Mouse (Mus musculus): ENCODE results near the gene Rspry1.

The Rspry1 gene

GRCm38 (mm10) chr8:94602471-94603131 is 864 bp downstream of the Rspry1 start:
- DNase-seq (ENCODE audit: low spot score in 2 of 2) = peak in 1 of 2 experiments; percentile 37

- DNase-seq (ENCODE audit: low spot score in 2 of 2) = no peak
Observed at GRCm38 (mm10) chr8:94604030-94604429, 2.3 kb downstream of the Rspry1 start.

- no peak for DNase-seq (ENCODE audit: low spot score in 2 of 2)
Observed at GRCm38 (mm10) chr8:94607064-94607463, 5.3 kb downstream of the Rspry1 start.

GRCm38 (mm10) chr8:94624885-94625284 is 23.1 kb downstream of the Rspry1 start:
- DNase-seq (ENCODE audit: low spot score in 2 of 2) = no peak

- DNase-seq (ENCODE audit: low spot score in 2 of 2) = no peak
Observed at GRCm38 (mm10) chr8:94633564-94634194, 31.9 kb downstream of the Rspry1 start.

GRCm38 (mm10) chr8:94634211-94634610 is 32.5 kb downstream of the Rspry1 start:
- DNase-seq (ENCODE audit: low spot score in 2 of 2) = no peak

- no peak for DNase-seq (ENCODE audit: low spot score in 2 of 2)
Observed at GRCm38 (mm10) chr8:94641183-94641582, 39.4 kb downstream of the Rspry1 start.

- DNase-seq (ENCODE audit: low spot score in 2 of 2) = no peak
Observed at GRCm38 (mm10) chr8:94641938-94642337, 40.2 kb downstream of the Rspry1 start.

- no peak for DNase-seq (ENCODE audit: low spot score in 2 of 2)
Observed at GRCm38 (mm10) chr8:94645202-94645601, 43.5 kb downstream of the Rspry1 start.

- no peak for DNase-seq (ENCODE audit: low spot score in 2 of 2)
Observed at GRCm38 (mm10) chr8:94646165-94646564, 44.4 kb downstream of the Rspry1 start.

GRCm38 (mm10) chr8:94649496-94649895 is 47.8 kb downstream of the Rspry1 start:
- no peak for DNase-seq (ENCODE audit: low spot score in 2 of 2)

- no peak for DNase-seq (ENCODE audit: low spot score in 2 of 2)
Observed at GRCm38 (mm10) chr8:94652951-94653350, 51.2 kb downstream of the Rspry1 start.

GRCm38 (mm10) chr8:94654994-94655393 is 53.3 kb downstream of the Rspry1 start:
- no peak for DNase-seq (ENCODE audit: low spot score in 2 of 2)

GRCm38 (mm10) chr8:94658031-94658430 is 56.3 kb downstream of the Rspry1 start:
- DNase-seq (ENCODE audit: low spot score in 2 of 2) = no peak

GRCm38 (mm10) chr8:94660418-94660817 is 58.7 kb downstream of the Rspry1 start:
- no peak for DNase-seq (ENCODE audit: low spot score in 2 of 2)

GRCm38 (mm10) chr8:94664722-94665121 is 63.0 kb downstream of the Rspry1 start:
- DNase-seq (ENCODE audit: low spot score in 2 of 2) = no peak

- peak; percentile 91 to 92 for DNase-seq (ENCODE audit: low spot score in 2 of 2)
Observed at GRCm38 (mm10) chr8:94666456-94667308, 64.9 kb downstream of the Rspry1 start, which contains the start of gene Arl2bp. Gene Arl2bp, plus strand, starts transcription at chr8:94666600.

- DNase-seq (ENCODE audit: low spot score in 2 of 2) = no peak
Observed at GRCm38 (mm10) chr8:94674384-94674783, 72.6 kb downstream of the Rspry1 start.

GRCm38 (mm10) chr8:94675923-94676322 is 74.2 kb downstream of the Rspry1 start:
- no peak for DNase-seq (ENCODE audit: low spot score in 2 of 2)

GRCm38 (mm10) chr8:94678582-94678981 is 76.8 kb downstream of the Rspry1 start:
- no peak for DNase-seq (ENCODE audit: low spot score in 2 of 2)

- DNase-seq (ENCODE audit: low spot score in 2 of 2) = no peak
Observed at GRCm38 (mm10) chr8:94680414-94680813, 78.7 kb downstream of the Rspry1 start.

GRCm38 (mm10) chr8:94682732-94683524 is 81.2 kb downstream of the Rspry1 start:
- no peak for DNase-seq (ENCODE audit: low spot score in 2 of 2)
